Mouse (Mus musculus): ENCODE results near the gene Timm17b. TPM values are rescaled to one million over a fixed set of nuclear protein-coding genes. Genes with fewer than 3 reads are reported as not detected.
"Not testable (repeated sequence)": the region's sequence is repeated elsewhere in the genome, so short reads cannot be mapped to it uniquely, and the experiment has no call there.

The Timm17b gene
- polyA plus RNA-seq, 1 experiment from 2014 or later, result 171 TPM

DNA sequence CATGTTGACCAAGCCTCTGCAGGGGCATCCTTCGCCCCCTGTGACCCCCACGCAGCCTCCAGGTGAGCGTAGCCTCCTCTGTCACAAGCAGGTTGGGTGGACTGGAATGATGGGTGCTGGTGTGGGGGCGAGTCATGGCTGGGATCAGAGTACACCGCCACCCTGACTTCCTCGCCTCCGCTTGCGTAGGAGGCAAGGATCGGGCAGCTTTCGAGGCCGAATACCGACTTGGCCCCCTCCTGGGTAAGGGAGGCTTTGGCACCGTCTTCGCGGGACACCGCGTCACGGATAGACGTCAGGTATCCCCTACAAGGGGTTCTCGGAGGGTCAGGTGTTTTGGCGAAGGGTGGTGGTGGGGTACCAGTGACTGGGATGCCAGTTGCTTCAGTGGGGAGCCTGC, 20.7 kb upstream of the Timm17b start:
- ATAC-seq, result peak; percentile 63; the same call in 1 of the 2 replicates
- 23% methylated on average over 21 of the region's 21 CpGs for WGBS
- Histone ChIP-seq H3K36me3 (peaks cover 17% of the 10 kb centered on the region), H3K4me2 (replicated peaks) (peak overlapping the region; percentile 89), H3K4me3 (replicated peaks) (peak overlapping the region; percentile 57), H3K27me3 (no peaks in the 10 kb centered on the region), H3K9me3 (no peaks in the 10 kb centered on the region), H3K27ac (peak overlapping the region; percentile 30), H3K9ac (replicated peaks) (peak overlapping the region; percentile 69), H3K4me1 (replicated peaks) (peaks cover 14% of the 10 kb centered on the region; the same call in 1 of the 2 replicates)

DNA sequence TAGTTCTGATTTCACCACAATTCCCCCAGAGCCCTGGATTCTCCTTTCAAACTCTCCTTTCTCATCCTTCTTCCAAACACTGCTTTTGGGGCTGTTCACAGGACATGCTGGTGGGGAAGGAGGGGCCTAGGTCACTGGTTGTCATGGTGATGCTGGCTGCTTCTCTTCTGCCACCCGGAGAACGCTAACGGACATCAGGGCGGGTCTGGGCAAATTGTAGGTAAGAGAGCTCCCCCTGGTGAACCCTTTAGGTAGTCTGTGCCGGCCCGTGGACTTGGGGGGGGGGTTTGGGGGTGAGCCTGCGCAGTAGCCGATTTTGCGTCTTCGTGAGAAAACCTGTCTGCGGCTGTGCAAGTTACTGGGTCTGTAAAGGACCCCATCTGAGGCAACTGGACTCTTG, 19.3 kb upstream of the Timm17b start:
- H3K4me2 ChIP-seq (replicated peaks), result peak overlapping the region; percentile 89

DNA sequence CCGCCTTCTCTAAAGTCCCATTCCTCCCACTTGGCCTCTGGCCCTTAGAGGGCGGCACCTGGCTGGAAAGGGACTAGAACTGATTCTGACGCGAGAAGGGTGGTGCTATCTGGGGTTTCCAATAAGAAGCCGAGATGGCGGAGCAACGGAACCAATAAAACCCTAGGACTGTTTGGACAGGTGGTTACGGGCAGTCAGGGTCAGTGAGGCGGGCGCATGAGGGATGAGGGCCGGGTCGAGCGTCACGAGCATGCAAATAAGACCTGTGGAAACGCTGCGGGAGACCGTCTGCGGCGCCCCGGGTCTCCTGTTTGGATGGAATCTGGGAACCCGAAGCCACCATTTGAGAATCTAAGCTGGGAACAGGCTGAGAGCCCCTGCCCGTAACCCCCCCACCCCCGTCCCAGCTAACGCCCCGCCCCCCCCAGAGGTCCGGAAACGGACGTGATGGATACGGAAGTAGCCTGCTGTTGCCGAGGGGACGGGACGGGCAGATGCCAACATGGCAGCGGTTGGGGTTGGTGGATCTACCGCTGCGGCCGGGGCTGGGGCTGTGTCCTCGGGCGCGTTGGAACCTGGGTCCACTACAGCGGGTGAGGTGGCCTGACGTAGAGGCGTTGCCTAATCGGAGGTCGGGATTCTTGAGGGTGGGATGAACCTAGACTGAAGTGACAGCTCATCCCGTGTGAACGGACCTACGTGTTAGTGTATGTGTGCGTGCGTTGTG, 15.2 kb upstream of the Timm17b start, which contains the start of gene Slc35a2:
TSS of gene Slc35a2 (plus strand) at position 188 of the 727 bp plus-strand sequence.
- H3K4me1 ChIP-seq (replicated peaks), result peaks cover 19% of the 10 kb centered on the region; the same call in 1 of the 2 replicates
- no peaks in the 10 kb centered on the region for H3K27me3 ChIP-seq
- peak within 1 kb of the TSS; percentile 57 for H3K4me3 ChIP-seq (replicated peaks)
- peak within 1 kb of the TSS; percentile 66 for H3K4me2 ChIP-seq (replicated peaks)
- no peaks in the 10 kb centered on the region for H3K36me3 ChIP-seq
- H3K27ac ChIP-seq, result peak within 1 kb of the TSS; percentile 86
- 13% methylated on average over 49 of the region's 49 CpGs for WGBS
- H3K9ac ChIP-seq (replicated peaks), result peak within 1 kb of the TSS; percentile 59
- H3K9me3 ChIP-seq, result no peaks in the 10 kb centered on the region
- peak; percentile 90 for ATAC-seq

More for the DNA sequence above, 19.3 kb upstream of the Timm17b start:
- ATAC-seq, result peak; percentile 21
- H3K27me3 ChIP-seq, result no peaks in the 10 kb centered on the region
- H3K9me3 ChIP-seq, result no peaks in the 10 kb centered on the region
- peak overlapping the region; percentile 57 for H3K4me3 ChIP-seq (replicated peaks)
- H3K4me1 ChIP-seq (replicated peaks), result peaks cover 17% of the 10 kb centered on the region; the same call in 1 of the 2 replicates
- H3K36me3 ChIP-seq, result peaks cover 4% of the 10 kb centered on the region
- WGBS, result 17% methylated on average over 11 of the region's 11 CpGs
- peak overlapping the region; percentile 19; the same call in 1 of the 2 replicates for H3K27ac ChIP-seq
- H3K9ac ChIP-seq (replicated peaks), result no peak overlapping the region

DNA sequence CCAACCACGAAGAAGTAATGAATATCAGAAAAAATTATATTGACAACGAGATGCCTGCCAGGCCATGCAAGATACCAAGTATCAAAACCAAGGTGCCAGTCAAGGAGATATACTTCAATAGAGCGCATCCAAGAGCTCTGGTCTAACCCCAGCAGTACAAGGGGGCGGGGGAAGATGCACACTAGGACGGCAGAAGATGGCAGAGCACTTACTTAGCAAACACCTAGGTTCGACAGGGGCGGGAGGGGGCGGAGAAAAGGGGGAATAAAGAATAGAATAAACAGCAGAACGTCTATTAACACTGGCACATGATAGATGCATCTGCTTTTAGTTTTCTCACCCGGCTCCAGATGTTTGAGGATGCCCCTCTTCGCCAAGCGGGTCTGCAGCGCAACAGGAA, 946 bp upstream of the Timm17b start:
- H3K27ac ChIP-seq, result peak overlapping the region; percentile 88; the same call in 1 of the 2 replicates
- H3K4me1 ChIP-seq (replicated peaks), result peaks cover 15% of the 10 kb centered on the region

DNA sequence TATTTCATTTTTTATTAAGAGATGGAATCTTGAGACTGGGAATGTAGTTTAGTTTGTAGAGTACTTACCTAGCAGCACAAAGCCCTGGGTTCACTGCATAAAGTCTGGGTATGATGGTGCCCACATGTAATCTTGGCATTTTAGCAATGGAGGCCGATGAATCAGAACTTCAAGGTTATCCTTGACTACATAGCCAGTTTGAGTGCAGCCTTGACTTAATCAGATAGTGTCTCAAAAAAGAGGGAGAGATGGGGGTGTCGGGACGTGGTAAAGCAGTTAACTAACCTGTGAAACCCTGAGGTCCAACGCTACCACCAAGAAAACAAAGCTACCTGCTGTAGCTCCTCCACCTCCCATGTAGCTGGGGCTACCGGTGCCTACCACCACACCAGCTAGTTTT, 5.3 kb downstream of the Timm17b start:
- Histone ChIP-seq H3K4me3 (replicated peaks) (no peak overlapping the region), H3K4me1 (replicated peaks) (0 out of 2 replicates have a peak, but pooled peaks cover 6% of the 10 kb centered on the region), H3K4me2 (replicated peaks) (no peak overlapping the region), H3K36me3 (peaks cover 27% of the 10 kb centered on the region), H3K9me3 (no peaks in the 10 kb centered on the region), H3K27me3 (no peaks in the 10 kb centered on the region), H3K9ac (replicated peaks) (no peak overlapping the region), H3K27ac (no peak overlapping the region)
- no peak for ATAC-seq
- 89% methylated on average over 5 of the region's 5 CpGs for WGBS

More for the DNA sequence above, 946 bp upstream of the Timm17b start:
- Histone ChIP-seq H3K36me3 (peaks cover 30% of the 10 kb centered on the region), H3K9me3 (no peaks in the 10 kb centered on the region), H3K9ac (replicated peaks) (peak overlapping the region; percentile 73), H3K4me3 (replicated peaks) (peak overlapping the region; percentile 55), H3K4me2 (replicated peaks) (peak overlapping the region; percentile 60), H3K27me3 (no peaks in the 10 kb centered on the region)
- ATAC-seq, result no peak
- WGBS, result 29% methylated on average over 13 of the region's 13 CpGs

DNA sequence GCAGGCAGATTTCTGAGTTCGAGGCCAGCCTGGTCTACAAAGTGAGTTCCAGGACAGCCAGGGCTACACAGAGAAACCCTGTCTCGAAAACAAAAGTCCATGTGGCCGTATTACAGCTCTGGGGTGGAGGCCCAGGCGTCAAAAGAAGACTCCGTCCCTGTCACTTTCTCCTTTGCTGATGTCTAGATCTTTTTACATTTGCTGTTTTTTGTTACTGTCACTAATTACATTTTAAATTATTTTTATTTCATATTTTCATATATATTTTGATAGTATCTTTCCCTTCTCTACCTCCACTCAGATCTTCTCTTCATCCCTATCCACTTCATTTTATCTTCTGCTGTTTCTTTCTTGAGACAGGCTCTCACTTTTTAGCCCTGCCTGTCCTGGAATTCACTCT, 8.6 kb downstream of the Timm17b start, which contains the start of gene Gm10491:
TSS of gene Gm10491 (minus strand) at position 101 of the 400 bp plus-strand sequence.
- WGBS, result 90% methylated on average over 5 of the region's 5 CpGs
- Histone ChIP-seq H3K9ac (replicated peaks) (no peak within 1 kb of the TSS), H3K27ac (no peak within 1 kb of the TSS), H3K4me2 (replicated peaks) (no peak within 1 kb of the TSS), H3K36me3 (peaks cover 26% of the 10 kb centered on the region), H3K4me3 (replicated peaks) (no peak within 1 kb of the TSS), H3K27me3 (no peaks in the 10 kb centered on the region), H3K9me3 (no peaks in the 10 kb centered on the region), H3K4me1 (replicated peaks) (no peaks in the 10 kb centered on the region)
- ATAC-seq, result no peak

DNA sequence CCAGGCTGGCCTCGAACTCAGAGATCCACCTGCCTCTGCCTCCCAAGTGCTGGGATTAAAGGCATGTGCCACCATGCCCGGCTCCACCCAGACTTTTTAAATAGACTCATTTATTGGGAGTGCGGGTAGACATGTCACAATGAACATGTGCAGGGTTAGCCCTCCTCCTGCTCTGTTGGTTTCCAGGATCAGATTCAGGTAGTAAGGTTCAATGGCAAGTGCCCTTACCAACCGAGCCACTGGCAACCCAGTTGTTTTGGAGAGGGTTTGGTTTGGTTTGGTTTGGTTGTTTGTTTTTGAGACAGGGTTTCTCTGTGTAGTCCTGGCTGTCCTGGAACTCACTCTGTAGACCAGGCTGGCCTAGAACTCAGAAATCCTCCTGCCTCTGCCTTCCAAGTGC, 10.1 kb downstream of the Timm17b start, which contains the start of gene Gm10490:
TSS of gene Gm10490 (plus strand) at position 301 of the 400 bp plus-strand sequence.
- H3K27me3 ChIP-seq; H3K4me3 ChIP-seq (replicated peaks); H3K4me1 ChIP-seq (replicated peaks); H3K9ac ChIP-seq (replicated peaks); H3K27ac ChIP-seq; ATAC-seq; H3K4me2 ChIP-seq (replicated peaks); H3K9me3 ChIP-seq: not testable (repeated sequence)
- WGBS, result 88% methylated on average over 4 of the region's 4 CpGs
- H3K36me3 ChIP-seq, result peaks cover 21% of the 10 kb centered on the region

DNA sequence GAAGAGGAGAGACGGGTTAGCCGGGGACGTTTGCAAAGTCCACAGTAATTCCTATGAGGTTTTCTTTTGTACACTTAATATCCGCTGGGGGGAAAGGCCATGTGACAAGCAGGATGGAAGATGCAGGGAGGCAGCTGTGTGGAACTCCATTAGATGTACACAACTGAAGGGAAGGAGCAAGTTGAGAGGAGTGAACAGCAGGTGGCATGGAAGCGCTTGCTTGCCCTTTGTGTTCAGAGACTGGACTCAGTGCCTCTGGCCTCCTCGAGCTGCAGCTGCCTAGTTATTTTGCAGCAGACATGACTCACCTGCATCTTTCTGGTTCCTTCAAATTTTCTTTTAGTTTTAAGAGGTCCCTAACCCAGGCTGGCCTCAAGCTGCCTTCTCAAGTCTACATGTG, 11.3 kb downstream of the Timm17b start:
- peaks cover 16% of the 10 kb centered on the region for H3K36me3 ChIP-seq
- 51% methylated on average over 6 of the region's 6 CpGs for WGBS
- H3K27me3 ChIP-seq, result no peaks in the 10 kb centered on the region
- H3K9me3 ChIP-seq, result no peaks in the 10 kb centered on the region
- H3K4me1 ChIP-seq (replicated peaks), result no peaks in the 10 kb centered on the region
- no peak overlapping the region for H3K9ac ChIP-seq (replicated peaks)
- H3K4me2 ChIP-seq (replicated peaks), result no peak overlapping the region
- peak; percentile 48; the same call in 1 of the 2 replicates for ATAC-seq
- H3K27ac ChIP-seq, result no peak overlapping the region
- no peak overlapping the region for H3K4me3 ChIP-seq (replicated peaks)

DNA sequence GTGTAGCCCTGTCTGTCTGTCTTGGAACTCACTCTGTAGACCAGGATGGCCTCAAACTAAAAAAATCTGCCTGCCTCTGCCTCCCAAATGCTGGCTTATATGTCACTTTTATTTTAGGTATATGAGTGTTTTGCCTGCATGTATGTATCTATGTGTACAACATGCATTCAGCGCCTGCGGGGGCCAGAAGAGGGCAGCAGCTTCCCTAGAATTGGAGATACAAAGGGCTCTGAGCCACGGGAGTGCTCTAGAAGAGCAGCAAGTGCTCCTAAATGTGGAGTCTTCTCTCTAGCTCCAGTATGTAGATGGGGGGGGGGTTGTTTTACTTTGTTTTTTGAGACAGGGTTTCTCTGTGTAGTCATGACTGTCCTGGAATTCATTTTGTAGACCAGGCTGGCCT, 16.5 kb downstream of the Timm17b start:
- not testable (repeated sequence) for H3K9ac ChIP-seq (replicated peaks); H3K4me2 ChIP-seq (replicated peaks); H3K4me3 ChIP-seq (replicated peaks); ATAC-seq; H3K27me3 ChIP-seq; H3K9me3 ChIP-seq; H3K27ac ChIP-seq; H3K4me1 ChIP-seq (replicated peaks); H3K36me3 ChIP-seq
- 43% methylated on average over 3 of the region's 3 CpGs for WGBS

DNA sequence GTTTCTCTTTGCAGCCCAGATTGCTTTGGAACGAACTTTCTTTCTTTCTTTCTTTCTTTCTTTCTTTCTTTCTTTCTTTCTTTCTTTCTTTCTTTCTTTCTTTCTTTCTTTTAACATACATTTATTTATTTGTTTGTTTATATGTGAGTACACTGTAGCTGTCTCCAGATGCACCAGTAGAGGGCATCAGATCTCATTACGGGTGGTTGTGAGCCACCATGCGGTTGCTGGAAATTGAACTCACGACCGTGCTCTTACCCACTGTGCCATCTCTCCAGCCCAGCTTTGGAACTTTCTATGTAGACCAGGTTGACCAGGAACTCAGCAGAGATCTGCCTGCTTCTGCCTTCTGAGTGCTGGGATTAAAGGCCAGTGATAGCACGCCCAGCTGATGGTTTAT, 18.8 kb downstream of the Timm17b start:
- H3K27ac ChIP-seq; H3K9me3 ChIP-seq; H3K36me3 ChIP-seq; H3K4me3 ChIP-seq (replicated peaks); ATAC-seq; H3K27me3 ChIP-seq; H3K4me2 ChIP-seq (replicated peaks); H3K9ac ChIP-seq (replicated peaks): not testable (repeated sequence)
- H3K4me1 ChIP-seq (replicated peaks), result peaks cover 18% of the 10 kb centered on the region
- 72% methylated on average over 6 of the region's 6 CpGs for WGBS

DNA sequence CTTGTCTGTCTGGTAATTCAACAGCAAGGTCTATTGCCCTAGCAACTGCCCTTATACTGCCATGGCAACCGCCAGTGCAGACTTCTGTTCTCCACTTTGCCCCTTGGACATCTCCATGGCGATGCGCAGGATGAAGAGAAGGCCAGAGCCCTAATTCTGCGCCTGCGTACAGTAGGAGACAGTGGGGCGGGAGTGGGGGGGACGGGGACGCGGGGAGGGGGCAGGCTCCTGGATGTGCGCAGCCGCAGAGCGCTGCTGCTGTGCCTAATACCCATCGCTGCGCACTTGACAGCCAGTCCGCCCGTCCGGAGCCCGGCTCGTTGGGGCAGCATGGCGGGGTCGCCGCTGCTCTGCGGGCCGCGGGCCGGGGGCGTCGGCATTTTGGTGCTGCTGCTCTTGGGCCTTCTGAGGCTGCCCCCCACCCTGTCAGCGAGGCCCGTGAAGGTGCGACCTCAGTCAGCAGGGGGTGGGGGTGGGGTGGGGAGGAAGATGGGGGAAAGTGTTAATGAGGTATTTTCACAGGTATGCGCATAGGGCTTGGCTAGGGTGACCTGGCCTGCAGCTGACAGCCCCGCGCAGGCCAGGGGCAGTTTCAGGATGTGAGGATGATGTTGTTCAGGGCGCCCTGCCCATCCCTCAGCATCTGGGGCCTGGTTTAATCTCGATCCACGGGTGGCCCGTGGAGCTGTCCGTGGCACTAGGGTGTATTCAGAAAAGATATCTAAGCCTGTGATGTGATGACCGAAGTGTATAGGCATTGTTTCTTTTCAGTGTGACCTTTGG, 20.6 kb downstream of the Timm17b start, which contains the start of gene Pcsk1n:
TSS of gene Pcsk1n (plus strand) at position 222 of the 783 bp plus-strand sequence.
- H3K9ac ChIP-seq (replicated peaks), result peak within 1 kb of the TSS; percentile 72
- WGBS, result 24% methylated on average over 24 of the region's 40 CpGs
- H3K4me1 ChIP-seq (replicated peaks), result peaks cover 20% of the 10 kb centered on the region
- H3K4me2 ChIP-seq (replicated peaks), result peak within 1 kb of the TSS; percentile 68
- ATAC-seq, result peak; percentile 91
- peaks cover 4% of the 10 kb centered on the region; the same call in 1 of the 2 replicates for H3K9me3 ChIP-seq
- peaks cover 11% of the 10 kb centered on the region; the same call in 1 of the 2 replicates for H3K27me3 ChIP-seq
- peak within 1 kb of the TSS; percentile 86 for H3K27ac ChIP-seq
- peak within 1 kb of the TSS; percentile 48 for H3K4me3 ChIP-seq (replicated peaks)
- peaks cover 11% of the 10 kb centered on the region; the same call in 1 of the 2 replicates for H3K36me3 ChIP-seq

Data from midbrain, embryonic 13.5 days (tissue).